Mouse (Mus musculus): ENCODE data around the gene Rccd1.

DNA sequence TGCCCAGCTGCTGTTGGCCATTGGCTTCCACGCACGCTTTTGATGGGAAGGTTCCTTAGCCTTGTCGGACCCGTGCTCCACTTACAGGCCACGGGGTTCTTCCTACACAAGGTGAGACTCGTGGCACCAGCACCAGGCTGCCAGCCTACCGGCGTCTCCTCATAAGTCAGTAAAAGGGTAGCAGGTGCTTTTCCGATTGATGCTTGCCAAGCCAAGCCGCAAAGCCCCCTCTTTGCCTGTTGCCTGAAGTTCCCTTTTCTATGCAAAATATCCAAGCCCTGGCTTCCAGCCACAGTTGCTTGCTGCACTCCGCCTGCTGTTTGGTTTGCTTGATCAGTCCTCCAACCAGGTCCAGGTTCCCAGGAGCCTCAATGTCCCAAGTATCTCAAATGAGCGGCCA is 49.6 kb upstream of the Rccd1 start:
- TF ChIP-seq CTCF (IDR thresholded peaks at IDR 0.05; ENCODE audit: low read depth) (no peak), EP300 (IDR thresholded peaks at IDR 0.05; ENCODE audit: low read depth) (no peak)

Measured in liver, postnatal 0 days (tissue).